Mouse (Mus musculus) midbrain, postnatal 0 days (tissue): ENCODE measurements around the gene Smg7. TPM values are rescaled to one million over a fixed set of nuclear protein-coding genes. Genes with fewer than 3 reads are reported as not detected.

Experiments used
- ATAC-seq: fragments of 200-750 bp; cut with Nextera tagmentation; 2 replicates; pipeline ENCODE4 v1.8.0; 2017; ENCODE audit warnings: moderate number of reproducible peaks, mild to moderate bottlenecking, moderate TSS enrichment, moderate library complexity; ENCODE audit not compliant: low FRiP score
- DNase-seq: peaks from one replicate; pipeline ENCODE4 v3.0.0-alpha.2; 2015; ENCODE audit warnings: low spot score
- H3K27ac ChIP-seq: fragments of 300-500 bp; sonication (generic); 2 replicates; pipeline ENCODE4 v1.5.1; 2014; ENCODE audit warnings: low read depth, mild to moderate bottlenecking, low read length, mixed read lengths
- H3K27me3 ChIP-seq: fragments of 300-500 bp; sonication (generic); 2 replicates; pipeline ENCODE4 v1.6.1; 2014; ENCODE audit warnings: low read length, control low read depth, mixed read lengths; ENCODE audit not compliant: insufficient read depth
- H3K36me3 ChIP-seq: fragments of 300-500 bp; sonication (generic); 2 replicates; pipeline ENCODE4 v1.6.1; 2014; ENCODE audit warnings: low read length, control low read depth, mixed read lengths; ENCODE audit not compliant: insufficient read depth
- H3K4me1 ChIP-seq: fragments of 300-500 bp; sonication (generic); 2 replicates; pipeline ENCODE4 v1.6.1; 2014; ENCODE audit warnings: mild to moderate bottlenecking, control low read depth, antibody characterized with exemption, low read length, mixed read lengths; ENCODE audit not compliant: insufficient read depth
- H3K4me2 ChIP-seq: fragments of 300-500 bp; sonication (generic); 2 replicates; pipeline ENCODE4 v1.6.1; 2014; ENCODE audit warnings: low read depth, mild to moderate bottlenecking, low read length, mixed read lengths; ENCODE audit not compliant: poor library complexity, severe bottlenecking
- H3K4me3 ChIP-seq: fragments of 300-500 bp; sonication (generic); 2 replicates; pipeline ENCODE4 v1.5.1; 2014; ENCODE audit warnings: low read depth, mild to moderate bottlenecking, low read length, moderate library complexity
- H3K9ac ChIP-seq: fragments of 300-500 bp; sonication (generic); replicated peaks from 2 replicates; pipeline ENCODE4 v1.6.1; 2014; ENCODE audit warnings: mild to moderate bottlenecking, low read length, moderate library complexity, mixed read lengths; ENCODE audit not compliant: poor library complexity, severe bottlenecking
- H3K9me3 ChIP-seq: fragments of 300-500 bp; sonication (generic); 2 replicates; pipeline ENCODE4 v1.6.1; 2016; ENCODE audit warnings: low read length, control low read depth
- CTCF ChIP-seq: IDR thresholded peaks from 2 replicates; pipeline ENCODE4 v1.5.1; 2016; ENCODE audit warnings: antibody characterized with exemption, mild to moderate bottlenecking
- WGBS: fragments of 180-500 bp; shearing (Covaris S2); extraction: QIAGEN DNeasy Blood & Tissue Kit; methylation state at CpG from one replicate; pipeline ENCODE4 v1.1.7; 2014; 5-methylcytosine and 5-hydroxymethylcytosine counted together
- polyA plus RNA-seq: library from polyadenylated mRNA; unstranded; fragments of >200 nt; fragmentation: Nextera tagmentation; extraction: Ambion mirVana; gene quantifications from 2 replicates; pipeline ENCODE4 v1.2.1, GENCODE M21; 2015
- total RNA-seq: library from RNA; depleted of rRNA; stranded (reverse); fragments of >200 nt; gene quantifications from 2 replicates; pipeline ENCODE4 v1.2.3, GENCODE M21; 2014; rRNA removed

Gene Smg7
- total and polyA plus RNA-seq, 2 experiments from 2014 or later, result 30.5 to 72.6 TPM

DNA sequence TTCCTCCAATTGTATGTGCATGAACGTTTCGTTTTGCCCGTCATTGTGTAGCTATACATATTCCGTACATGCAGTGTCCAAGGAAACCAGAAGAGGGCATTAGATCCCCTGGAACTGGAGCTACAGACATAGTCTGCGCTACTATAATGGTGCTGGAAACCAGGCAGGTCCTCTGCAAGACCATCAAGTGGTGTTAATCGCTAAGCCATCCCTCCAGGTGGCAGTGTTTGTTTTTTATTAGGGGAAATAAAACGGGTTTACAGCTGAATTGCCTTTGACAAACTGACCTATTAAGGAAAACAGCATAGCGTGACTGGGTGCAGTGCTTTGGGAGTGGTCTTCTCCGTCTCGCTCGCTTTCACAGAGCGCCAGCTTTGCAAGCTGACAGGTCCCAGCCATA lies 112.2 kb downstream of the Smg7 start:
- no peak for ATAC-seq
- DNase-seq, result peak; percentile 61

GRCm38 (mm10) chr1:152788121-152788660 lies 114.3 kb downstream of the Smg7 start:
- Histone ChIP-seq H3K4me1 (no peaks in the 10 kb centered on the region), H3K9me3 (no peaks in the 10 kb centered on the region), H3K4me2 (no peak overlapping the region), H3K4me3 (no peak overlapping the region), H3K27ac (no peak overlapping the region), H3K36me3 (no peaks in the 10 kb centered on the region), H3K27me3 (no peaks in the 10 kb centered on the region), H3K9ac (no peak overlapping the region)
- DNase-seq, result no peak
- ATAC-seq, result no peak
- no peak for TF ChIP-seq CTCF
- 23% methylated on average over 4 of the region's 4 CpGs for WGBS

More for the DNA sequence above, 112.2 kb downstream of the Smg7 start:
- H3K4me2 ChIP-seq, result no peak overlapping the region
- TF ChIP-seq CTCF, result peak; percentile 68
- 31% methylated on average over 12 of the region's 12 CpGs for WGBS
- no peaks in the 10 kb centered on the region for H3K4me1 ChIP-seq
- H3K4me3 ChIP-seq, result no peak overlapping the region
- H3K9ac ChIP-seq, result no peak overlapping the region
- H3K27ac ChIP-seq, result no peak overlapping the region
- no peaks in the 10 kb centered on the region for H3K36me3 ChIP-seq
- H3K27me3 ChIP-seq, result no peaks in the 10 kb centered on the region
- H3K9me3 ChIP-seq, result no peaks in the 10 kb centered on the region

Other genes with a start within 250 kb of the Smg7 start
- gene Apobec4, start 152.1 kb downstream of the Smg7 start, total RNA-seq, result not detected in 2 replicates
- not detected in 2 replicates for gene Apobec4, start 152.1 kb downstream of the Smg7 start, polyA plus RNA-seq
- gene Rgl1, start 136.3 kb downstream of the Smg7 start, total RNA-seq, result 14.3 and 16.9 TPM in 2 replicates
- 13.8 and 16.2 TPM in 2 replicates for gene Rgl1, start 136.3 kb downstream of the Smg7 start, polyA plus RNA-seq
- 168 and 207 TPM in 2 replicates for gene Arpc5, start 136.1 kb downstream of the Smg7 start, total RNA-seq
- gene Arpc5, start 136.1 kb downstream of the Smg7 start, polyA plus RNA-seq, result 384 and 410 TPM in 2 replicates
- gene Ncf2, start 102.5 kb downstream of the Smg7 start, total RNA-seq, result 1.2 and 1.6 TPM in 2 replicates
- gene Ncf2, start 102.5 kb downstream of the Smg7 start, polyA plus RNA-seq, result 1.8 and 1.9 TPM in 2 replicates
- gene Nmnat2, start 52.3 kb upstream of the Smg7 start, total RNA-seq, result 145 and 152 TPM in 2 replicates
- gene Nmnat2, start 52.3 kb upstream of the Smg7 start, polyA plus RNA-seq, result 80.4 and 87.6 TPM in 2 replicates